Mouse (Mus musculus) layer of hippocampus, adult 6 months (tissue): ENCODE results near the gene 9230112D13Rik. TPM values are rescaled to one million over a fixed set of nuclear protein-coding genes. Genes with fewer than 3 reads are reported as not detected.

Experiments used
- long read RNA-seq, 2 experiments: library from polyadenylated mRNA; unstranded; transcript quantifications; one replicate each; pipeline ENCODE4 v2.0.0; 2019 to 2020
- polyA plus RNA-seq: library from polyadenylated mRNA; unstranded; fragments of <200 nt; fragmentation: Nextera tagmentation; gene quantifications from 2 replicates; pipeline ENCODE4 v1.2.3, GENCODE M21; 2021

Gene 9230112D13Rik
- polyA plus RNA-seq, result not detected in 2 replicates
- long read RNA-seq, experiment 1, result 0 reads
- long read RNA-seq, experiment 2, result 0 reads

DNA sequence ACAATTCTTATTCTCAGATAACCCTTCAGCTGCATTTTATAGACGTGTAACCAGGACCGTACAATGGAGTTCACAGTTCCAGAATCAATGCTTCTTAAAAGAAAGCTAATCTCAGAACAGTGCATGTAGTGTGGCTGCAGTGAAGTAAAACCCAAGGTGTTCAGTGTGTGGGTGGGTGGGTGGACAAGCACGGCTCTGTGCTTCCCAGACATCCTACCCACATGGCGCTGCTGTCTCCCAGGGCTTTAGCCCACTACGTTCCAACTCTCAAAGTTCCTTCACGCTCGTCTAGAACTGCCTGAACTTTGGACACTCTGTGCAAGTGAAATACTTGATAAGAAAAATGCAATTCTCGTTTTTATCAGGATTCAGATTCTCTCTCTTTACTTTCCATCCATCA is at the start of gene 9230112D13Rik:
Gene 9230112D13Rik, minus strand, starts transcription at position 101 of the 400 bp plus-strand sequence.

DNA sequence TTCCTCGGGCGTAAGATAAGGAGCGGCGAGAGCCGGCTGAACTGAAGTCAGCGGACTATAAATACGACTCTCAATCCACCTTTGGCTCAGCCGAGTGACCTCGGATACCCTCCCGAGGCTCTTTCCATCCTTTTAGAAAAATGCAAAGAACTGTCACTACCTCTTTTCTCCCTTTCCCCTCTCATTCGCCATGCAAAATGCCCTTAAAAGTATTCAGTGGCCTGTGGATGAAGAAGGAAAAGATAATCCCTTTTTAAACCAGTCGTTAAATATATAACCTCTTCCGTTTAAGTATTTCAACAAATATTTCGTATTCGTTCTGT is 19.3 kb downstream of the 9230112D13Rik start, which contains the start of gene Bmpr1a:
Gene Bmpr1a, minus strand, starts transcription at position 17 of the 323 bp plus-strand sequence.

Other genes starting within 250 kb of the 9230112D13Rik start
- 7.1 and 7.4 TPM in 2 replicates for gene Shld2, start 212.3 kb downstream of the 9230112D13Rik start, polyA plus RNA-seq
- 68.8 and 88.9 TPM in 2 replicates for gene Glud1, start 212.1 kb downstream of the 9230112D13Rik start, polyA plus RNA-seq
- 0.48 TPM in 1 of 2 replicates, not detected in the other for gene Fam25c, start 167.4 kb downstream of the 9230112D13Rik start, polyA plus RNA-seq
- 12.5 and 15.7 TPM in 2 replicates for gene Sncg, start 148.0 kb downstream of the 9230112D13Rik start, polyA plus RNA-seq
- gene Mmrn2, start 147.3 kb downstream of the 9230112D13Rik start, polyA plus RNA-seq, result 1.5 and 1.6 TPM in 2 replicates
- 4.1 and 4.2 TPM in 2 replicates for gene Bmpr1a, start 19.5 kb downstream of the 9230112D13Rik start, polyA plus RNA-seq
- 2.0 and 2.7 TPM in 2 replicates for gene Ldb3, start 65.9 kb upstream of the 9230112D13Rik start, polyA plus RNA-seq
- gene Opn4, start 77.3 kb upstream of the 9230112D13Rik start, polyA plus RNA-seq, result 0.08 and 0.13 TPM in 2 replicates
- gene Wapl, start 151.1 kb upstream of the 9230112D13Rik start, polyA plus RNA-seq, result 5.8 and 10.2 TPM in 2 replicates